Mouse (Mus musculus): Measurements from ENCODE around the gene Chrm4.

DNA sequence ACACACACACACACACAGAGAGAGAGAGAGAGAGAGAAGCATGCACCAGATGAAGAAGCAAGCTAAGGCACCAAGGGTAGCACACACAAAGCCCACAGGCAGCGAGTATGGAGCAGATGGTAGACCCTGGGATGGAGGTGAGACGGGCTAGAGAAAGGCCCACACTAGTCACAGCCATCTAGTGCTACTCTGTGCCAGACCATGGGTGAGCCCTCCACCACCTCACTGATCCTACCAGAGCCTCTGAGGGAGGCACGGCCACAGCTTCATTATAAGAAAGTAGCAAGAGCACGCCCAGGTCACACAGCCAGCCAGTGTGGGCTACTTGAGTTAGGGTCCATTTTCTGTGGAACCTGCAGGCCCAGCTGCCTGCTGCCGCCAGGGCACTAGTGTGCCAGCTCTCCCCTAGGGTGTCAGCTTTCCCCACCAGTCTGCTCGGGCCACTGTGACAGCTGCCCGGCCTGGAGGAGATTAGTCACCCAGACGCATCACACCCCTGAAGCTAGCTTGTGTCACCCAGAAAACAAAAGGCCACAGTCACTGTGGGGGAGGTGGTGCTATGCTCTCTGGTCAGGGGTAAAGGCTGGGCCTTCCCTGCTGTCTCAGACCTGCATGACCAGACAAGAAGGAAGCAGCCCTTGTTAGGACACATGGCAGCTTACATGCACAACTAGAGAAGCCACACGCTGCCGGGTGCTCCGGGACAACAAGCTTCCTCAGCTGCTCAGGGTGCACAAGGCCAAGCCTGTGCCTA is 20.5 kb downstream of the Chrm4 start:
- TF ChIP-seq CTCF (IDR thresholded peaks at IDR 0.05; ENCODE audit: borderline replicate concordance, control insufficient read depth, extremely low read depth, insufficient read depth, low read length, poor library complexity) = no peak
- TF ChIP-seq POLR2A (IDR thresholded peaks at IDR 0.05; ENCODE audit: control insufficient read depth, extremely low read depth, insufficient read depth, low read length, poor library complexity) = no peak
